Mouse (Mus musculus): ENCODE measurements around the gene Scimp.

- no peak for TF ChIP-seq TAL1 (conservative IDR thresholded peaks at IDR 0.05; ENCODE audit: low read depth, low read length)
- no peak for TF ChIP-seq CTCF (IDR thresholded peaks at IDR 0.05; ENCODE audit: low read depth, low read length)
- no peak for TF ChIP-seq GATA1 (IDR thresholded peaks at IDR 0.05; ENCODE audit: borderline replicate concordance, low read length)
- TF ChIP-seq GATA2 (IDR thresholded peaks at IDR 0.05; ENCODE audit: borderline replicate concordance, low read depth, low read length), result no peak
- no peak for TF ChIP-seq POLR2AphosphoS5 (IDR thresholded peaks at IDR 0.05; ENCODE audit: insufficient replicate concordance, low read depth, low read length)
Observed at GRCm38 (mm10) chr11:70802208-70802864, 10.1 kb downstream of the Scimp start.
